23 mouse cellular contexts compared by ENCODE assay signal in the genomic region with DNA sequence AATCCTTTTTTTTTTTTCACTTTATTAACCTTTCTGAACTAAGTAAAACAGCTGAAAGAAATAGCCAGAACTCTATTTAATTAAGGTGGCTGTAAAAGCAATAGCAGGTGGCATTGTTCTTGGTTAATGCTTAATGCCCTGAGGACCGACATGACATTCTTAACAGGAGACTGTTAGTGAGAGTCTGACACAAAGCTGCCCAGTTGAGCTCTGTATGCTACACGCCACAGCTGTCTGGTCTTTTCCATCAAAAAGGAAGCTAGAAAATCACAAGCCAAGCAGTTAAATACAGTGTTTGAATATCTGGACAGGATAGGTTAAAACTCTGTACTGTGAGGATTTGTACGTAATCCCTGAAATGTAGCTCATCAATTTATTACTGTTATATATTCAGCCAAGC.
"Had no signal": no experiment of that assay in that cellular context is flagged by ENCODE, and none has a peak within 500 bp of the region (broad histone marks: within the 10 kb centered on the region; RNA-seq: fewer than 3 reads in every experiment).

No protein-coding gene starts in this region.

- H3K9me3 ChIP-seq: liver, embryonic 12.5 days; liver, embryonic 15.5 days; lung, embryonic 15.5 days; megakaryocyte, embryonic 14.5 days; midbrain, embryonic 10.5 days; midbrain, embryonic 13.5 days; neural tube, embryonic 13.5 days had no signal

- H3K4me1 ChIP-seq: liver, embryonic 12.5 days; liver, embryonic 15.5 days; megakaryocyte, embryonic 14.5 days had no signal

- H3K4me3 ChIP-seq: liver, embryonic 12.5 days; liver, embryonic 15.5 days; lung, embryonic 15.5 days; megakaryocyte, embryonic 14.5 days; midbrain, embryonic 10.5 days; midbrain, embryonic 13.5 days; myocyte; neural tube, embryonic 13.5 days had no signal

- ATAC-seq: inflammation-experienced regulatory T-cells, adult 6 months; liver, embryonic 12.5 days; midbrain, embryonic 13.5 days; midbrain, embryonic 16.5 days had no signal

- H3K4me2 ChIP-seq: liver, embryonic 12.5 days; liver, embryonic 15.5 days; lung, embryonic 15.5 days; midbrain, embryonic 13.5 days; neural tube, embryonic 13.5 days had no signal

- DNase-seq: kidney, adult 8-10 months; kidney, postnatal 25 days; liver; lung, adult 18-20 months; lung, postnatal 10 days; lung, postnatal 36 days; right cerebral cortex, adult 18-20 months; right cerebral cortex, postnatal 14 days; right cerebral cortex, postnatal 4 days; thymus, adult 2 months; thymus, postnatal 14 days; thymus, postnatal 4 days had no signal

- H3K27me3 ChIP-seq: liver, embryonic 12.5 days; liver, embryonic 15.5 days; lung, embryonic 15.5 days; megakaryocyte, embryonic 14.5 days; midbrain, embryonic 13.5 days; neural tube, embryonic 13.5 days had no signal

- H3K36me3 ChIP-seq: liver, embryonic 12.5 days; liver, embryonic 15.5 days; lung, embryonic 15.5 days; midbrain, embryonic 10.5 days; midbrain, embryonic 13.5 days; neural tube, embryonic 13.5 days had no signal

- H3K27ac ChIP-seq: liver, embryonic 12.5 days; liver, embryonic 15.5 days; lung, embryonic 15.5 days; midbrain, embryonic 10.5 days; midbrain, embryonic 13.5 days; neural tube, embryonic 13.5 days; stomach, postnatal 0 days had no signal

- H3K9ac ChIP-seq: liver, embryonic 12.5 days; liver, embryonic 15.5 days; lung, embryonic 15.5 days; midbrain, embryonic 13.5 days; neural tube, embryonic 13.5 days had no signal
